Mouse (Mus musculus) stomach, postnatal 0 days (tissue): ENCODE measurements around the gene Serpina3m.
"Not testable (repeated sequence)": the region's sequence is repeated elsewhere in the genome, so short reads cannot be mapped to it uniquely, and the experiment has no call there.

Experiments
- CTCF ChIP-seq: IDR thresholded peaks from 2 replicates; pipeline ENCODE4 v1.5.1; 2016; ENCODE audit warnings: antibody characterized with exemption, low read depth, mild to moderate bottlenecking, moderate library complexity
- EP300 ChIP-seq: optimal IDR thresholded peaks from 2 replicates; pipeline ENCODE3; 2016; ENCODE audit warnings: antibody characterized with exemption

GRCm38 (mm10) chr12:104378815-104379214 is 40.5 kb downstream of the Serpina3m start:
- TF ChIP-seq CTCF, EP300: not testable (repeated sequence)
